27 mouse cellular contexts compared by ENCODE assay signal in genomic region chr7:34888441-34888840, GRCm38 (mm10). TPM values are rescaled to one million over a fixed set of nuclear protein-coding genes. Genes with fewer than 3 reads are reported as not detected.
A peak's percentile ranks its signal among the peaks of the same experiment; 100 is the strongest.
DNase-seq lines count a peak whose midpoint lies in the region; ATAC-seq lines count a peak whose summit lies in the region.
"Had no signal": no experiment of that assay in that cellular context is flagged by ENCODE, and none has a peak within 500 bp of the region (broad histone marks: within the 10 kb centered on the region; RNA-seq: fewer than 3 reads in every experiment).

No protein-coding gene starts in this region.

- DNase-seq in forebrain, embryonic 14.5 days (ENCODE audit: low spot score), result no peak
- DNase-seq in midbrain, embryonic 11.5 days (ENCODE audit: low spot score, missing footprints), result peak; percentile 59
- DNase-seq in midbrain, embryonic 14.5 days, result no peak
- peak; percentile 96 for DNase-seq in R1 (ENCODE audit: low read depth, low spot score)
- no peak for DNase-seq in kidney, postnatal 25 days
- DNase-seq: B cell, adult 2 months; cerebellum, adult 8-10 months; cerebellum, postnatal 36 days; embryo, embryonic 11 days; gastrocnemius, postnatal 25 days; heart, adult 11 months; kidney, adult 2 months; kidney, postnatal 4 days; liver, embryonic 13.5 days; lung, adult 18-20 months; lung, postnatal 4 days had no signal

- H3K27ac ChIP-seq in forebrain, embryonic 14.5 days (ENCODE audit: low read depth, low read length), result peak overlapping the region; percentile 5; the same call in 1 of the 2 replicates
- H3K27ac ChIP-seq in forebrain, embryonic 12.5 days, result no peak overlapping the region
- H3K27ac ChIP-seq in midbrain, embryonic 11.5 days (ENCODE audit: low read depth, low read length), result no peak overlapping the region
- no peak overlapping the region for H3K27ac ChIP-seq in midbrain, embryonic 14.5 days (replicated peaks; ENCODE audit: low read depth, low read length)
- H3K27ac ChIP-seq: embryonic facial prominence, embryonic 15.5 days; heart, embryonic 10.5 days; heart, embryonic 15.5 days; limb, embryonic 10.5 days; limb, embryonic 15.5 days; liver, embryonic 13.5 days; midbrain, embryonic 13.5 days; stomach, embryonic 15.5 days had no signal

- ATAC-seq in forebrain, embryonic 14.5 days, result no peak
- no peak for ATAC-seq in forebrain, embryonic 12.5 days (ENCODE audit: low FRiP score)
- ATAC-seq in midbrain, embryonic 11.5 days (ENCODE audit: low FRiP score), result no peak
- no peak for ATAC-seq in midbrain, embryonic 14.5 days (ENCODE audit: low FRiP score, low TSS enrichment)
- ATAC-seq: hindbrain, embryonic 16.5 days; lung, postnatal 0 days; midbrain, embryonic 13.5 days had no signal

- no peak overlapping the region for H3K4me2 ChIP-seq in forebrain, embryonic 14.5 days (ENCODE audit: low read length)
- H3K4me2 ChIP-seq in forebrain, embryonic 12.5 days, result no peak overlapping the region
- no peak overlapping the region for H3K4me2 ChIP-seq in midbrain, embryonic 11.5 days
- no peak overlapping the region for H3K4me2 ChIP-seq in midbrain, embryonic 14.5 days (ENCODE audit: low read length)
- H3K4me2 ChIP-seq: embryonic facial prominence, embryonic 15.5 days; heart, embryonic 15.5 days; limb, embryonic 15.5 days; liver, embryonic 13.5 days; midbrain, embryonic 13.5 days; stomach, embryonic 15.5 days had no signal

- no peaks in the 10 kb centered on the region for H3K4me1 ChIP-seq in forebrain, embryonic 14.5 days (ENCODE audit: control insufficient read depth, insufficient read depth, low read length)
- H3K4me1 ChIP-seq in forebrain, embryonic 12.5 days, result no peaks in the 10 kb centered on the region
- no peaks in the 10 kb centered on the region for H3K4me1 ChIP-seq in midbrain, embryonic 11.5 days (ENCODE audit: control insufficient read depth, insufficient read depth, low read length)
- H3K4me1 ChIP-seq in midbrain, embryonic 14.5 days (ENCODE audit: control insufficient read depth, insufficient read depth, low read length), result no peaks in the 10 kb centered on the region
- H3K4me1 ChIP-seq: heart, embryonic 10.5 days; heart, embryonic 15.5 days; limb, embryonic 10.5 days; limb, embryonic 15.5 days; liver, embryonic 13.5 days; megakaryocyte, embryonic 14.5 days; stomach, embryonic 15.5 days had no signal

- no peaks in the 10 kb centered on the region for H3K9me3 ChIP-seq in forebrain, embryonic 14.5 days (replicated peaks; ENCODE audit: control insufficient read depth, low read length)
- H3K9me3 ChIP-seq in forebrain, embryonic 12.5 days, result no peaks in the 10 kb centered on the region
- H3K9me3 ChIP-seq in midbrain, embryonic 11.5 days (ENCODE audit: control insufficient read depth, low read length), result no peaks in the 10 kb centered on the region
- no peaks in the 10 kb centered on the region for H3K9me3 ChIP-seq in midbrain, embryonic 14.5 days (ENCODE audit: control insufficient read depth, low read length)
- H3K9me3 ChIP-seq: embryonic facial prominence, embryonic 15.5 days; heart, embryonic 10.5 days; heart, embryonic 15.5 days; limb, embryonic 10.5 days; limb, embryonic 15.5 days; midbrain, embryonic 13.5 days; stomach, embryonic 15.5 days had no signal

- no peak overlapping the region for H3K9ac ChIP-seq in forebrain, embryonic 14.5 days (ENCODE audit: low read length)
- H3K9ac ChIP-seq in forebrain, embryonic 12.5 days, result no peak overlapping the region
- H3K9ac ChIP-seq in midbrain, embryonic 11.5 days (ENCODE audit: low read length), result no peak overlapping the region
- H3K9ac ChIP-seq in midbrain, embryonic 14.5 days (replicated peaks; ENCODE audit: low read length), result no peak overlapping the region
- H3K9ac ChIP-seq: embryonic facial prominence, embryonic 15.5 days; heart, embryonic 15.5 days; limb, embryonic 15.5 days; liver, embryonic 13.5 days; midbrain, embryonic 13.5 days; stomach, embryonic 15.5 days had no signal

- H3K27me3 ChIP-seq in forebrain, embryonic 14.5 days (replicated peaks; ENCODE audit: control insufficient read depth, insufficient read depth, low read length), result no peaks in the 10 kb centered on the region
- H3K27me3 ChIP-seq in forebrain, embryonic 12.5 days, result no peaks in the 10 kb centered on the region; the same call in 1 of the 2 replicates
- H3K27me3 ChIP-seq in midbrain, embryonic 11.5 days (ENCODE audit: control insufficient read depth, insufficient read depth, low read length), result no peaks in the 10 kb centered on the region
- no peaks in the 10 kb centered on the region for H3K27me3 ChIP-seq in midbrain, embryonic 14.5 days (ENCODE audit: control insufficient read depth, insufficient read depth, low read length)
- H3K27me3 ChIP-seq: embryonic facial prominence, embryonic 15.5 days; heart, embryonic 15.5 days; limb, embryonic 15.5 days; liver, embryonic 13.5 days; midbrain, embryonic 13.5 days; stomach, embryonic 15.5 days had no signal

- no peaks in the 10 kb centered on the region for H3K36me3 ChIP-seq in forebrain, embryonic 14.5 days (ENCODE audit: control insufficient read depth, insufficient read depth, low read length)
- H3K36me3 ChIP-seq in forebrain, embryonic 12.5 days (replicated peaks), result no peaks in the 10 kb centered on the region
- no peaks in the 10 kb centered on the region for H3K36me3 ChIP-seq in midbrain, embryonic 11.5 days (ENCODE audit: control insufficient read depth, insufficient read depth, low read length)
- H3K36me3 ChIP-seq in midbrain, embryonic 14.5 days (ENCODE audit: control insufficient read depth, insufficient read depth, low read length), result no peaks in the 10 kb centered on the region
- H3K36me3 ChIP-seq: embryonic facial prominence, embryonic 15.5 days; heart, embryonic 10.5 days; heart, embryonic 15.5 days; limb, embryonic 10.5 days; limb, embryonic 15.5 days; liver, embryonic 13.5 days; midbrain, embryonic 13.5 days; stomach, embryonic 15.5 days had no signal

- 77% methylated on average over 6 of the region's 6 CpGs for WGBS in forebrain, embryonic 14.5 days
- WGBS in forebrain, embryonic 12.5 days, result 84% methylated on average over 6 of the region's 6 CpGs
- WGBS in midbrain, embryonic 11.5 days, result 79% methylated on average over 6 of the region's 6 CpGs
- WGBS in midbrain, embryonic 14.5 days, result 79% methylated on average over 6 of the region's 6 CpGs

- no peak overlapping the region for H3K4me3 ChIP-seq in forebrain, embryonic 14.5 days (ENCODE audit: low read depth, low read length)
- H3K4me3 ChIP-seq in forebrain, embryonic 12.5 days (replicated peaks), result no peak overlapping the region
- no peak overlapping the region for H3K4me3 ChIP-seq in midbrain, embryonic 11.5 days (ENCODE audit: low read depth, low read length)
- no peak overlapping the region for H3K4me3 ChIP-seq in midbrain, embryonic 14.5 days (replicated peaks; ENCODE audit: low read depth, low read length)
- H3K4me3 ChIP-seq: embryonic facial prominence, embryonic 15.5 days; heart, embryonic 10.5 days; heart, embryonic 15.5 days; limb, embryonic 10.5 days; limb, embryonic 15.5 days; liver, embryonic 13.5 days; megakaryocyte, embryonic 14.5 days; midbrain, embryonic 13.5 days; stomach, embryonic 15.5 days had no signal

RNA-seq across cellular contexts. Expression of gene Pepd, which starts 23.7 kb away (rescaled TPM):
- 61.8 and 64.7 TPM in 2 replicates for polyA plus RNA-seq in forebrain, embryonic 14.5 days (2014; fragmentation: Nextera tagmentation; extraction: Ambion mirVana)
- 54.9 and 58.6 TPM in 2 replicates for polyA plus RNA-seq in forebrain, embryonic 12.5 days (2016; fragmentation: Nextera tagmentation; extraction: Ambion mirVana)
- 64.9 and 67.3 TPM in 2 replicates for polyA plus RNA-seq in midbrain, embryonic 11.5 days (2014; fragmentation: Nextera tagmentation; extraction: Ambion mirVana)
- polyA plus RNA-seq in midbrain, embryonic 14.5 days (2014; fragmentation: Nextera tagmentation; extraction: Ambion mirVana), result 57.2 and 62.4 TPM in 2 replicates

Comparison
In these comparisons a context has a peak if more than half of its experiments do, and no peak if none do; other contexts are left out.
1. DNase-seq: peak in midbrain, embryonic 11.5 days (single experiment) and R1 (single experiment); none in forebrain, embryonic 14.5 days (single experiment), midbrain, embryonic 14.5 days (single experiment) and kidney, postnatal 25 days (0 of 2).